Mouse (Mus musculus): Measurements from ENCODE around the gene Arhgap10. TPM values are rescaled to one million over a fixed set of nuclear protein-coding genes. Genes with fewer than 3 reads are reported as not detected.

Gene Arhgap10
- total and polyA plus RNA-seq, 3 experiments, result 13.1 to 22.8 TPM; not detected in 1

DNA sequence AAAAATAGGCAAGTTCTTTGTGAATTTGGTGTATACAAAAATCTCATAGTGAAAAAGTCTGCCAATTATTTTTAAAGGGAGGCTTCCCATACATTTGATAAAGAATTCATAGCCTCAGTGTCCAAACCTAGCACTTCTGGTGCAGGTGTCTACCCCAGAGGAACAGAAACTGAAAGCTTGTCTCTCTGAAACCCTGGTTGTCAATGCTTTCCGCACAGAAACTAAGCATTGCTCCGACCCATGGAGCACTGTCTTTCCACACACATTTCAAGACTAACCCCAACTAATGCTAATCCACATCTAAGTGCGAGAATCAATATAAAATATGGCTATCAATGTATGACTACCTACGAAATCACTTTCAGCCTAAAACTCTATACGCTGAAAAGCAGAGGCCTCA is 116.6 kb downstream of the Arhgap10 start:
- TF ChIP-seq GATA1 (IDR thresholded peaks at IDR 0.05; ENCODE audit: low read depth, low read length) (no peak), CHD2 (IDR thresholded peaks at IDR 0.05; ENCODE audit: low read length) (no peak), ZMIZ1 (IDR thresholded peaks at IDR 0.05; ENCODE audit: low read depth, low read length) (no peak), TAL1 (IDR thresholded peaks at IDR 0.05; ENCODE audit: low read length) (no peak), EP300 (IDR thresholded peaks at IDR 0.05; ENCODE audit: low read depth in 1 of 2, low read length in 2 of 2) (no peak), POLR2AphosphoS2 (IDR thresholded peaks at IDR 0.05; ENCODE audit: low read length) (no peak), BHLHE40 (IDR thresholded peaks at IDR 0.05; ENCODE audit: borderline replicate concordance, low read depth, low read length) (no peak), UBTF (IDR thresholded peaks at IDR 0.05; ENCODE audit: borderline replicate concordance, insufficient read depth, low read depth, low read length) (no peak), TCF12 (IDR thresholded peaks at IDR 0.05; ENCODE audit: low read depth, low read length) (no peak), ZNF384 (IDR thresholded peaks at IDR 0.05; ENCODE audit: low read depth, low read length) (no peak), POLR2A (IDR thresholded peaks at IDR 0.05; ENCODE audit: control insufficient read depth in 1 of 2, insufficient read depth in 1 of 2, low read depth in 1 of 2, low read length in 2 of 2, poor library complexity in 1 of 2) (no peak), ELF1 (IDR thresholded peaks at IDR 0.05; ENCODE audit: low read depth, low read length) (no peak), HCFC1 (IDR thresholded peaks at IDR 0.05; ENCODE audit: low read depth, low read length) (no peak), MYB (IDR thresholded peaks at IDR 0.05; ENCODE audit: low read depth, low read length) (no peak), KAT2A (conservative IDR thresholded peaks at IDR 0.05; ENCODE audit: low read depth, low read length) (no peak), USF1 (IDR thresholded peaks at IDR 0.05; ENCODE audit: low read depth, low read length) (no peak), MAX (IDR thresholded peaks at IDR 0.05; ENCODE audit: low read length) (no peak), MAFK (IDR thresholded peaks at IDR 0.05; ENCODE audit: borderline replicate concordance, low read depth, low read length) (no peak)
- no peak for DNase-seq (ENCODE audit: low read depth, low spot score)
- no peaks in the 10 kb centered on the region for H3K4me1 ChIP-seq (ENCODE audit: control insufficient read depth in 1 of 2, insufficient read depth in 2 of 2, low read length in 2 of 2)
- no peaks in the 10 kb centered on the region for H3K36me3 ChIP-seq (ENCODE audit: control insufficient read depth in 1 of 2, insufficient read depth in 2 of 2, low read length in 2 of 2)
- no peak overlapping the region for H3K27ac ChIP-seq (ENCODE audit: control insufficient read depth, low read depth, low read length)
- H3K27me3 ChIP-seq (ENCODE audit: control insufficient read depth in 1 of 2, insufficient read depth in 2 of 2, low read length in 2 of 2), result no peaks in the 10 kb centered on the region
- H3K9me3 ChIP-seq (replicated peaks; ENCODE audit: insufficient read depth, low read length), result no peaks in the 10 kb centered on the region
- H3K79me2 ChIP-seq (ENCODE audit: control insufficient read depth, insufficient read depth, low read length, poor library complexity), result no peaks in the 10 kb centered on the region
- H3K4me3 ChIP-seq (ENCODE audit: control insufficient read depth in 1 of 2, insufficient read depth in 1 of 2, low read depth in 2 of 2, low read length in 2 of 2), result no peak overlapping the region
- H3K9ac ChIP-seq (ENCODE audit: control insufficient read depth, low read depth, low read length, poor library complexity, severe bottlenecking), result no peak overlapping the region

DNA sequence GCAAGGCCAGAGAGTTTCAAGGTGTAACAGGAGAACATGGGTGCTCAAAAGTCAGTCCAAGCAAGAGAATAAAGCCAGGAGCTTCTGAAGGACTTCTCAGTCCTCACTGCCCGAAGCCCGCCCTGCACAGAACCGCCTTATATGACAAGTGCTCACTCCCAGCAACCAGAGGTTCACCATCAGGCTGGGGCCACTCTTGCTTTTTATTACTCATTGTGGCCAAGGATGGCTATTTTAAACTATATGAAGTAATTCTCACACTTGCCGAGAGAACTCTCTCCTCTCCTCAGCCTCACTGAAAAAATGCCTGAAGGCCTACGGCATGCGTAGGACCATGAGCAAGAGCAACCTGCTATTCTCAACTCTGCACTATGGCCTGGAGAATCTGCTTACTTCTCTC is 133.7 kb downstream of the Arhgap10 start:
- H3K36me3 ChIP-seq (ENCODE audit: control insufficient read depth in 1 of 2, insufficient read depth in 2 of 2, low read length in 2 of 2), result no peaks in the 10 kb centered on the region
- H3K79me2 ChIP-seq (ENCODE audit: control insufficient read depth, insufficient read depth, low read length, poor library complexity), result no peaks in the 10 kb centered on the region
- DNase-seq (ENCODE audit: low read depth, low spot score), result no peak
- TF ChIP-seq GATA1 (IDR thresholded peaks at IDR 0.05; ENCODE audit: low read depth, low read length) (no peak), CTCF (IDR thresholded peaks at IDR 0.05 in 2 of 3, conservative IDR thresholded peaks at IDR 0.05 in 1 of 3; ENCODE audit: control insufficient read depth in 1 of 3, insufficient read depth in 1 of 3, low read depth in 2 of 3, low read length in 3 of 3, poor library complexity in 1 of 3, severe bottlenecking in 1 of 3) (no peak), SMC3 (IDR thresholded peaks at IDR 0.05; ENCODE audit: low read depth, low read length) (no peak), MXI1 (IDR thresholded peaks at IDR 0.05; ENCODE audit: low read depth, low read length) (no peak), CHD2 (IDR thresholded peaks at IDR 0.05; ENCODE audit: low read length) (no peak), ZMIZ1 (IDR thresholded peaks at IDR 0.05; ENCODE audit: low read depth, low read length) (no peak), MYB (IDR thresholded peaks at IDR 0.05; ENCODE audit: low read depth, low read length) (no peak), BHLHE40 (IDR thresholded peaks at IDR 0.05; ENCODE audit: borderline replicate concordance, low read depth, low read length) (no peak), USF2 (IDR thresholded peaks at IDR 0.05; ENCODE audit: borderline replicate concordance in 1 of 2, insufficient read depth in 1 of 2, low read depth in 1 of 2, low read length in 2 of 2) (no peak), GABPA (IDR thresholded peaks at IDR 0.05; ENCODE audit: low read depth, low read length) (no peak), TBP (IDR thresholded peaks at IDR 0.05; ENCODE audit: low read depth, low read length) (no peak), UBTF (IDR thresholded peaks at IDR 0.05; ENCODE audit: borderline replicate concordance, insufficient read depth, low read depth, low read length) (no peak), E2F4 (IDR thresholded peaks at IDR 0.05; ENCODE audit: borderline replicate concordance, low read depth, low read length) (no peak), MAX (IDR thresholded peaks at IDR 0.05; ENCODE audit: low read length) (no peak), ELF1 (IDR thresholded peaks at IDR 0.05; ENCODE audit: low read depth, low read length) (no peak), POLR2A (IDR thresholded peaks at IDR 0.05; ENCODE audit: control insufficient read depth in 1 of 2, insufficient read depth in 1 of 2, low read depth in 1 of 2, low read length in 2 of 2, poor library complexity in 1 of 2) (no peak)
- no peaks in the 10 kb centered on the region for H3K27me3 ChIP-seq (ENCODE audit: control insufficient read depth in 1 of 2, insufficient read depth in 2 of 2, low read length in 2 of 2)
- H3K27ac ChIP-seq (ENCODE audit: control insufficient read depth, low read depth, low read length), result no peak overlapping the region
- no peak overlapping the region for H3K4me3 ChIP-seq (ENCODE audit: control insufficient read depth in 1 of 2, insufficient read depth in 1 of 2, low read depth in 2 of 2, low read length in 2 of 2)
- no peaks in the 10 kb centered on the region for H3K9me3 ChIP-seq (replicated peaks; ENCODE audit: insufficient read depth, low read length)
- H3K4me1 ChIP-seq (ENCODE audit: control insufficient read depth in 1 of 2, insufficient read depth in 2 of 2, low read length in 2 of 2), result no peaks in the 10 kb centered on the region
- no peak overlapping the region for H3K9ac ChIP-seq (ENCODE audit: control insufficient read depth, low read depth, low read length, poor library complexity, severe bottlenecking)
